Mouse (Mus musculus) thymus, adult 2 months (tissue): ENCODE measurements around the gene Cdh8.

Experiments used
- CTCF ChIP-seq: fragments of 200-500 bp; IDR thresholded peaks from 2 replicates; pipeline ENCODE4 v1.5.1; 2012; ENCODE audit warnings: mild to moderate bottlenecking, control low read depth, low read length, moderate library complexity, borderline replicate concordance; ENCODE audit not compliant: control insufficient read depth, poor library complexity, insufficient read depth; ENCODE audit errors: extremely low read depth
- POLR2A ChIP-seq: fragments of 200-500 bp; IDR thresholded peaks from 2 replicates; pipeline ENCODE4 v1.6.1; 2012; ENCODE audit warnings: mild to moderate bottlenecking, low read length, control low read depth, moderate library complexity; ENCODE audit not compliant: control insufficient read depth, poor library complexity, insufficient read depth; ENCODE audit errors: extremely low read depth

DNA sequence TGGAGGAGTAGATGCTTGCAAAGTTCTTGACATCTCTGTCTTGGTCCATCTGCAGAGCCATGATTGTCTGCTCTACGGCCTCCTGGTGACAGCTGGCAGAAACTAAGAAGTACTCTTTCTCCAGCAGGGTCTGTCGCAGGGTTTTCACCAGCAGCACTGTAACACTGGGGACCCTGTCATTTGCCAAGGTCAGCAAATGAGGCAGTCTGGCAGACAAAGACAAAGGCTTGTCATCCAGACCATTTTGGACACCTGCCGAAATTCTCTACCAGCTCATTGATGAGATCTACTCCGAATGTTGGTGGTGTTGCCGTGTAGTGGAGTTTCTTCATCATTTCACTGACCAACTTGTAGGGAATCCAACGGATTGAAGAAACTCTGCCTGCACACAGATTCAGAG, 270.8 kb downstream of the Cdh8 start:
- TF ChIP-seq CTCF, result no peak
- no peak for TF ChIP-seq POLR2A
